Mouse (Mus musculus) lung, embryonic 15.5 days (tissue): Measurements from ENCODE around the gene Rxfp4. TPM values are rescaled to one million over a fixed set of nuclear protein-coding genes. Genes with fewer than 3 reads are reported as not detected.

Experiments used
- ATAC-seq: fragments of 200-750 bp; cut with Nextera tagmentation; 2 replicates; pipeline ENCODE4 v1.8.0; 2017; ENCODE audit warnings: moderate number of reproducible peaks, borderline replicate concordance; ENCODE audit not compliant: low FRiP score, low TSS enrichment; ENCODE audit errors: extremely low read depth
- H3K27ac ChIP-seq: fragments of 300-500 bp; sonication (generic); 2 replicates; pipeline ENCODE4 v1.5.1; 2015; ENCODE audit warnings: moderate library complexity, mild to moderate bottlenecking, inconsistent platforms
- H3K27me3 ChIP-seq: fragments of 300-500 bp; sonication (generic); 2 replicates; pipeline ENCODE4 v1.6.1; 2015; ENCODE audit warnings: inconsistent platforms
- H3K36me3 ChIP-seq: fragments of 300-500 bp; sonication (generic); 2 replicates; pipeline ENCODE4 v1.6.1; 2015; ENCODE audit warnings: inconsistent platforms
- H3K4me1 ChIP-seq: fragments of 300-500 bp; sonication (generic); 2 replicates; pipeline ENCODE4 v1.6.1; 2015; ENCODE audit warnings: inconsistent platforms
- H3K4me2 ChIP-seq: fragments of 300-500 bp; sonication (generic); 2 replicates; pipeline ENCODE4 v1.6.1; 2015; ENCODE audit warnings: inconsistent platforms, mild to moderate bottlenecking, moderate library complexity
- H3K4me3 ChIP-seq: fragments of 300-500 bp; sonication (generic); 2 replicates; pipeline ENCODE4 v1.5.1; 2015; ENCODE audit warnings: mild to moderate bottlenecking, inconsistent platforms
- H3K9ac ChIP-seq: fragments of 300-500 bp; sonication (generic); 2 replicates; pipeline ENCODE4 v1.6.1; 2015; ENCODE audit warnings: inconsistent platforms
- H3K9me3 ChIP-seq: fragments of 300-500 bp; sonication (generic); 2 replicates; pipeline ENCODE4 v1.6.1; 2016; ENCODE audit warnings: inconsistent platforms
- WGBS: fragments of 180-500 bp; shearing (Covaris S2); methylation state at CpG from one replicate; pipeline ENCODE4 v1.1.7; 2015; 5-methylcytosine and 5-hydroxymethylcytosine counted together
- polyA plus RNA-seq: library from polyadenylated mRNA; unstranded; fragments of >200 nt; fragmentation: Nextera tagmentation; extraction: Ambion mirVana; gene quantifications from 2 replicates; pipeline ENCODE4 v1.2.1, GENCODE M21; 2015

Rxfp4 gene
- polyA plus RNA-seq, 1 experiment from 2014 or later = not detected

- no peaks in the 10 kb centered on the region for H3K9me3 ChIP-seq
- peak overlapping the region; percentile 45; the same call in 1 of the 2 replicates for H3K9ac ChIP-seq
- peaks cover 12% of the 10 kb centered on the region for H3K4me1 ChIP-seq
- peak overlapping the region; percentile 93 for H3K27ac ChIP-seq
- H3K4me2 ChIP-seq = peak overlapping the region; percentile 65
- peak overlapping the region; percentile 62 for H3K4me3 ChIP-seq
- 53% methylated on average over 8 of the region's 8 CpGs for WGBS
- peaks cover 17% of the 10 kb centered on the region for H3K36me3 ChIP-seq
- H3K27me3 ChIP-seq = no peaks in the 10 kb centered on the region
- ATAC-seq = no peak
Observed at GRCm38 (mm10) chr3:88684236-88684979, 31.5 kb upstream of the Rxfp4 start.

- no peak overlapping the region for H3K4me3 ChIP-seq
- no peaks in the 10 kb centered on the region for H3K9me3 ChIP-seq
- H3K36me3 ChIP-seq = peaks cover 12% of the 10 kb centered on the region
- no peaks in the 10 kb centered on the region for H3K27me3 ChIP-seq
- peaks cover 12% of the 10 kb centered on the region for H3K4me1 ChIP-seq
- no peak for ATAC-seq
- H3K27ac ChIP-seq = no peak overlapping the region
- no peak overlapping the region for H3K4me2 ChIP-seq
- no peak overlapping the region for H3K9ac ChIP-seq
- 86% methylated on average over 2 of the region's 2 CpGs for WGBS
Observed at GRCm38 (mm10) chr3:88683814-88684213, 30.9 kb upstream of the Rxfp4 start.

GRCm38 (mm10) chr3:88677399-88677798, 24.5 kb upstream of the Rxfp4 start:
- Histone ChIP-seq H3K36me3 (no peaks in the 10 kb centered on the region), H3K27ac (no peak overlapping the region), H3K27me3 (no peaks in the 10 kb centered on the region), H3K9ac (peak overlapping the region; percentile 35), H3K4me3 (peak overlapping the region; percentile 28), H3K4me1 (peaks cover 3% of the 10 kb centered on the region; the same call in 1 of the 2 replicates), H3K9me3 (no peaks in the 10 kb centered on the region), H3K4me2 (peak overlapping the region; percentile 58)
- peak; percentile 65; the same call in 1 of the 2 replicates for ATAC-seq
- 10% methylated on average over 11 of the region's 11 CpGs for WGBS

- no peak overlapping the region for H3K4me3 ChIP-seq
- H3K9ac ChIP-seq = no peak overlapping the region
- no peaks in the 10 kb centered on the region for H3K27me3 ChIP-seq
- no peak overlapping the region for H3K27ac ChIP-seq
- no peaks in the 10 kb centered on the region for H3K9me3 ChIP-seq
- no peak overlapping the region for H3K4me2 ChIP-seq
- no peaks in the 10 kb centered on the region for H3K4me1 ChIP-seq
- WGBS = 66% methylated on average over 4 of the region's 4 CpGs
- H3K36me3 ChIP-seq = no peaks in the 10 kb centered on the region
- no peak for ATAC-seq
Observed at GRCm38 (mm10) chr3:88664095-88664494, 11.2 kb upstream of the Rxfp4 start.

- H3K9ac ChIP-seq = no peak overlapping the region
- no peak overlapping the region for H3K27ac ChIP-seq
- no peak for ATAC-seq
- no peaks in the 10 kb centered on the region for H3K4me1 ChIP-seq
- H3K36me3 ChIP-seq = no peaks in the 10 kb centered on the region
- no peak overlapping the region for H3K4me2 ChIP-seq
- H3K4me3 ChIP-seq = no peak overlapping the region
- no peaks in the 10 kb centered on the region for H3K27me3 ChIP-seq
- H3K9me3 ChIP-seq = no peaks in the 10 kb centered on the region
- 39% methylated on average over 6 of the region's 6 CpGs for WGBS
Observed at GRCm38 (mm10) chr3:88659798-88660197, 6.9 kb upstream of the Rxfp4 start.

- H3K4me2 ChIP-seq = no peak overlapping the region
- WGBS = 52% methylated on average over 5 of the region's 5 CpGs
- no peaks in the 10 kb centered on the region for H3K4me1 ChIP-seq
Observed at GRCm38 (mm10) chr3:88658441-88659127, 5.6 kb upstream of the Rxfp4 start.

GRCm38 (mm10) chr3:88655619-88656018, 2.7 kb upstream of the Rxfp4 start:
- H3K27me3 ChIP-seq = no peaks in the 10 kb centered on the region
- H3K9ac ChIP-seq = no peak overlapping the region
- peaks cover 6% of the 10 kb centered on the region; the same call in 1 of the 2 replicates for H3K4me1 ChIP-seq
- no peak for ATAC-seq
- no peak overlapping the region for H3K4me2 ChIP-seq
- no peak overlapping the region for H3K27ac ChIP-seq
- H3K4me3 ChIP-seq = no peak overlapping the region
- no peaks in the 10 kb centered on the region for H3K36me3 ChIP-seq
- no peaks in the 10 kb centered on the region for H3K9me3 ChIP-seq
- WGBS = 76% methylated on average over 8 of the region's 8 CpGs

More at GRCm38 (mm10) chr3:88658441-88659127, 5.6 kb upstream of the Rxfp4 start:
- Histone ChIP-seq H3K27ac (no peak overlapping the region), H3K4me3 (no peak overlapping the region), H3K9ac (no peak overlapping the region), H3K9me3 (no peaks in the 10 kb centered on the region), H3K36me3 (no peaks in the 10 kb centered on the region), H3K27me3 (no peaks in the 10 kb centered on the region)
- no peak for ATAC-seq

- H3K4me2 ChIP-seq = no peak overlapping the region
- H3K27me3 ChIP-seq = no peaks in the 10 kb centered on the region
- no peak overlapping the region for H3K9ac ChIP-seq
- ATAC-seq = no peak; the same call in 1 of the 2 replicates
- H3K27ac ChIP-seq = no peak overlapping the region
- no peaks in the 10 kb centered on the region for H3K9me3 ChIP-seq
- no peaks in the 10 kb centered on the region for H3K36me3 ChIP-seq
- peaks cover 6% of the 10 kb centered on the region; the same call in 1 of the 2 replicates for H3K4me1 ChIP-seq
- no peak overlapping the region for H3K4me3 ChIP-seq
- WGBS = 63% methylated on average over 4 of the region's 4 CpGs
Observed at GRCm38 (mm10) chr3:88654621-88655020, 1.7 kb upstream of the Rxfp4 start.

GRCm38 (mm10) chr3:88653516-88654370, 801 bp upstream of the Rxfp4 start:
- H3K27ac ChIP-seq = peak overlapping the region; percentile 60
- H3K9me3 ChIP-seq = no peaks in the 10 kb centered on the region
- peaks cover 6% of the 10 kb centered on the region; the same call in 1 of the 2 replicates for H3K4me1 ChIP-seq
- 59% methylated on average over 6 of the region's 6 CpGs for WGBS
- no peaks in the 10 kb centered on the region for H3K36me3 ChIP-seq
- ATAC-seq = no peak
- H3K27me3 ChIP-seq = no peaks in the 10 kb centered on the region
- no peak overlapping the region for H3K9ac ChIP-seq
- H3K4me3 ChIP-seq = no peak overlapping the region
- H3K4me2 ChIP-seq = peak overlapping the region; percentile 20; the same call in 1 of the 2 replicates

GRCm38 (mm10) chr3:88651669-88652618, 998 bp downstream of the Rxfp4 start:
- H3K4me1 ChIP-seq = peaks cover 6% of the 10 kb centered on the region; the same call in 1 of the 2 replicates
- ATAC-seq = no peak
- WGBS = 61% methylated on average over 18 of the region's 18 CpGs
- H3K4me2 ChIP-seq = no peak overlapping the region
- no peak overlapping the region for H3K4me3 ChIP-seq
- peaks cover 14% of the 10 kb centered on the region for H3K36me3 ChIP-seq
- no peak overlapping the region for H3K27ac ChIP-seq
- no peaks in the 10 kb centered on the region for H3K27me3 ChIP-seq
- H3K9me3 ChIP-seq = no peaks in the 10 kb centered on the region
- no peak overlapping the region for H3K9ac ChIP-seq
